Comparison of ENCODE assay signal across 9 mouse cellular contexts in genomic region chr9:70840861-70841341, GRCm38 (mm10).
A peak's percentile ranks its signal among the peaks of the same experiment; 100 is the strongest.
DNase-seq lines count a peak whose midpoint lies in the region; ATAC-seq and TF ChIP-seq lines count a peak whose summit lies in the region.
"Had no signal": no experiment of that assay in that cellular context is flagged by ENCODE, and none has a peak within 500 bp of the region (broad histone marks: within the 10 kb centered on the region; RNA-seq: fewer than 3 reads in every experiment).

No protein-coding gene starts in this region.

- intact Hi-C loops in heart, postnatal 25 days (cut with DNase I), result loop anchor here (5.0 to 10.0 kb wide), 2 partner anchors 86 to 234 kb away; no protein-coding TSS in a partner anchor

- no peak overlapping the region for H3K27ac ChIP-seq in embryonic facial prominence, embryonic 11.5 days (replicated peaks; ENCODE audit: low read depth, low read length)
- H3K27ac ChIP-seq in kidney, postnatal 0 days, result peak overlapping the region; percentile 57; the same call in 1 of the 2 replicates
- H3K27ac ChIP-seq: midbrain, embryonic 12.5 days had no signal

- peak; percentile 95 for DNase-seq in heart, adult 11 months
- no peak for DNase-seq in heart, postnatal 25 days (ENCODE audit: low spot score)
- peak; percentile 30 for DNase-seq in embryonic facial prominence, embryonic 11.5 days (ENCODE audit: low spot score)
- DNase-seq in kidney, postnatal 0 days (ENCODE audit: low spot score), result peak; percentile 43
- DNase-seq in lung, postnatal 4 days, result peak; percentile 44 to 45
- DNase-seq in cerebellum, adult 18-20 months, result no peak
- no peak for DNase-seq in layer of hippocampus, adult 18-20 months (ENCODE audit: low spot score in 2 of 2)

- no peaks in the 10 kb centered on the region for H3K4me1 ChIP-seq in embryonic facial prominence, embryonic 11.5 days (ENCODE audit: control insufficient read depth, insufficient read depth, low read length)
- peaks cover 4% of the 10 kb centered on the region for H3K4me1 ChIP-seq in kidney, postnatal 0 days (replicated peaks; ENCODE audit: insufficient read depth, low read length)
- H3K4me1 ChIP-seq: midbrain, embryonic 12.5 days had no signal

- no peaks in the 10 kb centered on the region for H3K9me3 ChIP-seq in embryonic facial prominence, embryonic 11.5 days (replicated peaks; ENCODE audit: control insufficient read depth, low read length)
- no peaks in the 10 kb centered on the region for H3K9me3 ChIP-seq in kidney, postnatal 0 days (replicated peaks; ENCODE audit: low read length)
- H3K9me3 ChIP-seq: midbrain, embryonic 12.5 days had no signal

- H3K4me2 ChIP-seq in embryonic facial prominence, embryonic 11.5 days (ENCODE audit: low read depth, low read length), result no peak overlapping the region
- peak overlapping the region; percentile 21; the same call in 1 of the 2 replicates for H3K4me2 ChIP-seq in kidney, postnatal 0 days (ENCODE audit: low read length)
- H3K4me2 ChIP-seq: midbrain, embryonic 12.5 days had no signal

- ATAC-seq in embryonic facial prominence, embryonic 11.5 days (replicated peaks; ENCODE audit: insufficient number of reproducible peaks, low FRiP score, low TSS enrichment, low read depth), result no peak
- no peak for ATAC-seq in kidney, postnatal 0 days (replicated peaks; ENCODE audit: low FRiP score, low read depth)
- no peak for ATAC-seq in cerebellum, adult (ENCODE audit: insufficient number of reproducible peaks, low FRiP score, low TSS enrichment)

- no peaks in the 10 kb centered on the region for H3K36me3 ChIP-seq in embryonic facial prominence, embryonic 11.5 days (replicated peaks; ENCODE audit: control insufficient read depth, insufficient read depth, low read depth, low read length)
- H3K36me3 ChIP-seq in kidney, postnatal 0 days (ENCODE audit: insufficient read depth, low read length), result no peaks in the 10 kb centered on the region
- H3K36me3 ChIP-seq: midbrain, embryonic 12.5 days had no signal

- H3K4me3 ChIP-seq in embryonic facial prominence, embryonic 11.5 days (ENCODE audit: low read depth, low read length), result no peak overlapping the region
- no peak overlapping the region for H3K4me3 ChIP-seq in kidney, postnatal 0 days (replicated peaks; ENCODE audit: low read depth, low read length)
- H3K4me3 ChIP-seq: midbrain, embryonic 12.5 days had no signal

- H3K27me3 ChIP-seq in embryonic facial prominence, embryonic 11.5 days (ENCODE audit: control insufficient read depth, insufficient read depth, low read length), result no peaks in the 10 kb centered on the region
- H3K27me3 ChIP-seq in kidney, postnatal 0 days (ENCODE audit: insufficient read depth, low read length), result no peaks in the 10 kb centered on the region
- H3K27me3 ChIP-seq: midbrain, embryonic 12.5 days had no signal

- no peak for TF ChIP-seq CTCF in kidney, postnatal 0 days (IDR thresholded peaks at IDR 0.05; ENCODE audit: low read depth)

- no peak overlapping the region for H3K9ac ChIP-seq in embryonic facial prominence, embryonic 11.5 days (replicated peaks; ENCODE audit: low read length)
- H3K9ac ChIP-seq in kidney, postnatal 0 days (ENCODE audit: low read depth, low read length), result no peak overlapping the region
- H3K9ac ChIP-seq: midbrain, embryonic 12.5 days had no signal

- WGBS in embryonic facial prominence, embryonic 11.5 days, result 25% methylated on average over 6 of the region's 6 CpGs
- 19% methylated on average over 6 of the region's 6 CpGs for WGBS in kidney, postnatal 0 days

Comparison
In these comparisons a context has a peak if more than half of its experiments do, and no peak if none do; other contexts are left out.
1. DNase-seq: peak in heart, adult 11 months (single experiment), embryonic facial prominence, embryonic 11.5 days (single experiment), kidney, postnatal 0 days (single experiment) and lung, postnatal 4 days (2 of 2); none in heart, postnatal 25 days (single experiment), cerebellum, adult 18-20 months (0 of 2) and layer of hippocampus, adult 18-20 months (0 of 2).